Mouse (Mus musculus) adrenal gland, postnatal 36 days (tissue): ENCODE measurements around the gene Olfr774. TPM values are rescaled to one million over a fixed set of nuclear protein-coding genes. Genes with fewer than 3 reads are reported as not detected.
"Not testable (repeated sequence)": the region's sequence is repeated elsewhere in the genome, so short reads cannot be mapped to it uniquely, and the experiment has no call there.

Experiments used
- DNase-seq, 2 experiments: peaks; one replicate each; pipeline ENCODE4 v3.0.0; 2021; ENCODE audit warnings: mixed read lengths in 1 of 2
- long read RNA-seq, 2 experiments: library from polyadenylated mRNA; stranded (forward); transcript quantifications; one replicate each; pipeline ENCODE4 v2.0.0; 2021; ENCODE audit warnings: borderline sequencing depth in 2 of 2
- total RNA-seq, 2 experiments: library from RNA; stranded (reverse); gene quantifications; 2 replicates each; pipeline ENCODE4 v1.2.3; 2021

Gene Olfr774
- total RNA-seq = not detected
- long read RNA-seq, experiment 1 = 0 reads
- long read RNA-seq, experiment 2 = 0 reads

DNA sequence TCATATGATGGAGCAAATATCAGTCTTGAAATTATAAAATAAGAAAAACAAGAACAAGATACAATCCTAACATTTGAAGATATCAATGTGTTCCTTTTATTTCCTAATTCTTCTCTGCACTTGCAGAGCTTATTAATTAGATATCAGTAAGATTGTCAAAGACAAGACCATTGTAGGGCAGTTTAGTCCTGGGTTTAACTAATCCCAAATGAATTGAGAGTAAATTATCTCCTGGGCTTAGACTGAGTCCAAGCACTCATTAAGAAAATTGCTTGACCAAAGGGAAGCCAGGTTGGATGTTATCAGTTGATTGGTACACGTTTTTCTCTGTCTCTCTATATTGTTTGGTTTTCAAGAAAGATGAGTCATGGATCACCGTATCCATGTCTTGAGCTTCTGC, at the start of gene Olfr774:
Olfr774 (plus strand) TSS at position 301 of the 400 bp plus-strand sequence.
- no peak for DNase-seq

DNA sequence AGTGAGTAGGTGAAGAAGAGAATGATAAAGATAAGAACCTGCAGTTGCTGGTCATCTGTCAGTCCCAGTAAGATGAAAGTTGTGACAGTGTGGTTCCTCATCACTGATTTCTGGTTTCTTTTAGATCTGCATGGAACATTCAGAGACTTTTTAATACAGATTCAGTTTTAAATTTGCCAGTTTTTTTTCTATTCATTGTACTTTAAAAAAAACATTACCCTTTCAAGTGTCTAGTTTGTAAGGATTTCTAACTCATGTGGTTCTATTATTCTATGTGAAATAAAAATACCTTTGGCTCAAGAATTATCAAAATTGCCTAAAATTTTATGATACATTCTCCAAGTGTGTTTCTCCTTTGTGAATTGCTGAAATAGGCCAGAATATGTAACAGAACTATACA, 48.7 kb upstream of the Olfr774 start, which contains the start of gene Olfr773:
Olfr773 (minus strand) TSS at position 101 of the 400 bp plus-strand sequence.
- not testable (repeated sequence) for DNase-seq

DNA sequence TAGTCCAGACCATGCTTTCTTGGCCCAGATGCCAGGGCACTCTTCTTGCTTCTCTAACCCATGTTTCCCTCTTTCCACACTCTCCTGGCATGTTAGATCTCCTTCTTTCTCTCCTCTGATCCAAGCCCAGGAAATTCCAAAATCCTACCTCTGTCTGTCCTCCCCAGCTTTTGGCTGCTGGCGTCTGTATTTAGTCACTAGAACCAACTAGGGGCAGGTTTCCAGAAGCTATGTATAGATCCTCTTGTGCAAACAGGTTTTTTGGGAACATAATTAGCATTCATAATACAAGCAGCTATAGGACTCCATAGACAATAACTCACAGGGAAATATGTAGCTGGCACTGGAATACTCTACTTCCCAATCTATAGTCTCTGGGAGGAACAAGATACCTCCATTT, 5.3 kb upstream of the Olfr774 start:
- no peak for DNase-seq

DNA sequence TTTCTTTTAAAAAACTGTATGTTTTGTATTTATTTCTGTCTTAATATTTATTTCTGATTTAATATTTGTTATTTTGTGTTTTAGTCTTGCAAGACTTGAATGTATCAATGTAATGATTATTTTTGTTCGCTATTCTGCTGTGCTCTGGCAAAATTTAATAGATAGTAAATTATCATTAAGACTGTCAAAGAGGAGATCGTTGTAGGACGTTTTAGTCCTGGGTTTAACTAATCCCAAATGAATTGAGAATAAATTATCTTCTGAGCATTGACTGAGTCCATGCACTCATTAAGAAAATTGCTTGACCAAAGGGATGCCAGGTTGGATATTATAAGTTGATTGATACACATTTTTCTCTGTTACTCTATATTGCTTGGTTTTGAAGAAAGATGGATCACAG, 12.1 kb downstream of the Olfr774 start, which contains the start of gene Olfr775:
Olfr775 (plus strand) TSS at position 301 of the 400 bp plus-strand sequence.
- DNase-seq = no peak

DNA sequence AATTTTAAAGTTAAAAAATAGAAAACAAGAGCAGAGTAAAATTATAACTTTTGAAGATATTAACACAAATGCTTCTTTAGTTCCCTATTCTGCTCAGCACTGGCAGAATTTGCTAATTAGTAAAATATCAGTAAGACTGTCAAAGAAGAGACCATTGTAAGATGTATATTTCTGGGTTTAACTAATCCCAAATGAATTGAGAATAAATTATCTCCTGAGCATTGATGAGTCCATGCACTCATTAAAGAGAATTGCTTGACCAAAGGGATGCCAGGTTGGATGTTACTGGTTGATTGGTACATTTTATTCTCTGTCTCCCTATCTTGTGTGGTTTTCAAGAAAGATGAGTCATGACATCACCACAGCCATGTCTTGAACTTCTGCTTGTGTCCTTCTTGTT, 22.8 kb downstream of the Olfr774 start, which contains the start of gene Olfr776:
Olfr776 (plus strand) TSS at position 301 of the 400 bp plus-strand sequence.
- no peak for DNase-seq

DNA sequence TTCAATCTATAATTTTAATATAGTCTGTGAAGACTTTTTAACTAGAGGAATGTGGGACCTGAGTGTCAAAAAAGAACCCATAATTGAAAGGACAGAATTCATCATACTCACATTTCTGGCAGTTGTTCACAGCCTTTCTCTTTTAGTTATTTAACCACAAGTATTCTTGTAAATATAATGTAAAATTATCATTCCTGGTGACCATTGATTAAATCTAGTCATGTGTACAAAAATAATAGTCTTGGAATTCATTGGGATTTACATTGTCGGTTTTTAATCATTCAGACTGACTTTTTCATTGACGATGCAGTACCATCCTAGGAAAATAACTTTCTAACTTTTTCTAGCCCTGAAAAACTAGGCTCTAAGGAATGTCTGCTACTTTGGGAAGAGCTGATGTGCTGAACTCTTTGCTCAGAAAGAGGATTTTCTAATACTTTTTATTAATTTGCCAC, 35.1 kb downstream of the Olfr774 start, which contains the start of gene Olfr777:
Olfr777 (minus strand) TSS at position 405 of the 455 bp plus-strand sequence.
- DNase-seq = no peak

Other genes starting within 250 kb of the Olfr774 start
- gene Olfr9, start 246.8 kb upstream of the Olfr774 start, total RNA-seq = not detected
- not detected for gene Olfr763, start 225.4 kb upstream of the Olfr774 start, total RNA-seq
- gene Olfr764-ps1, start 196.3 kb upstream of the Olfr774 start, total RNA-seq = not detected
- not detected for gene Olfr765, start 186.2 kb upstream of the Olfr774 start, total RNA-seq
- gene Olfr766-ps1, start 167.2 kb upstream of the Olfr774 start, total RNA-seq = not detected
- not detected for gene Olfr767, start 153.3 kb upstream of the Olfr774 start, total RNA-seq
- gene Olfr768, start 136.8 kb upstream of the Olfr774 start, total RNA-seq = not detected
- not detected for gene Olfr769, start 118.3 kb upstream of the Olfr774 start, total RNA-seq
- not detected for gene Olfr770, start 97.2 kb upstream of the Olfr774 start, total RNA-seq
- gene Olfr771, start 71.5 kb upstream of the Olfr774 start, total RNA-seq = not detected
- gene Olfr772, start 58.3 kb upstream of the Olfr774 start, total RNA-seq = not detected
- gene Olfr773, start 48.8 kb upstream of the Olfr774 start, total RNA-seq = not detected
- not detected for gene Olfr775, start 12.2 kb downstream of the Olfr774 start, total RNA-seq
- gene Olfr776, start 22.9 kb downstream of the Olfr774 start, total RNA-seq = not detected
- not detected for gene Olfr777, start 35.3 kb downstream of the Olfr774 start, total RNA-seq
- gene Olfr780, start 81.9 kb downstream of the Olfr774 start, total RNA-seq = not detected
- gene Olfr781, start 92.7 kb downstream of the Olfr774 start, total RNA-seq = not detected
- gene Olfr782, start 112.6 kb downstream of the Olfr774 start, total RNA-seq = not detected
- gene Olfr784, start 147.9 kb downstream of the Olfr774 start, total RNA-seq = not detected
- gene Olfr785, start 169.2 kb downstream of the Olfr774 start, total RNA-seq = not detected
- not detected for gene Olfr786, start 191.1 kb downstream of the Olfr774 start, total RNA-seq
- gene Olfr787, start 225.7 kb downstream of the Olfr774 start, total RNA-seq = not detected
- not detected for gene Olfr788, start 234.8 kb downstream of the Olfr774 start, total RNA-seq
- gene Olfr789, start 248.5 kb downstream of the Olfr774 start, total RNA-seq = not detected